Mouse (Mus musculus): ENCODE data around the gene Gm20388. TPM values are rescaled to one million over a fixed set of nuclear protein-coding genes. Genes with fewer than 3 reads are reported as not detected.
"Not testable (repeated sequence)": the region's sequence is repeated elsewhere in the genome, so short reads cannot be mapped to it uniquely, and the experiment has no call there.

Gene Gm20388
- total and polyA plus RNA-seq, 2 experiments from 2014 or later, result 17.3 TPM; not detected in 1

- 24% methylated on average over 13 of the region's 13 CpGs for WGBS
- DNase-seq (ENCODE audit: low spot score) (peak; percentile 15), ATAC-seq (ENCODE audit: insufficient read depth, low read depth) (no peak)
- Histone ChIP-seq H3K27me3 (ENCODE audit: control insufficient read depth, insufficient read depth, low read length) (no peaks in the 10 kb centered on the region), H3K4me1 (ENCODE audit: control insufficient read depth, insufficient read depth) (peaks cover 29% of the 10 kb centered on the region), H3K4me3 (ENCODE audit: low read depth, low read length) (peak overlapping the region; percentile 92), H3K27ac (ENCODE audit: low read depth) (0 out of 2 replicates have a peak overlapping the region, but pooled peaks have one; percentile 11), H3K36me3 (replicated peaks; ENCODE audit: control insufficient read depth, insufficient read depth, low read length) (peaks cover 9% of the 10 kb centered on the region), H3K4me2 (ENCODE audit: low read depth, low read length) (peak overlapping the region; percentile 95), H3K9me3 (replicated peaks; ENCODE audit: control insufficient read depth, low read length) (no peaks in the 10 kb centered on the region), H3K9ac (replicated peaks; ENCODE audit: low read depth, low read length) (0 out of 2 replicates have a peak overlapping the region, but pooled peaks have one; percentile 81)
- TF ChIP-seq CTCF (IDR thresholded peaks at IDR 0.05; ENCODE audit: low read depth) (no peak), EP300 (IDR thresholded peaks at IDR 0.05; ENCODE audit: low read depth) (no peak)
Observed at GRCm38 (mm10) chr8:124019782-124020181, 4109.1 kb downstream of the Gm20388 start.

- Histone ChIP-seq H3K4me1 (ENCODE audit: control insufficient read depth, insufficient read depth) (peaks cover 29% of the 10 kb centered on the region), H3K36me3 (replicated peaks; ENCODE audit: control insufficient read depth, insufficient read depth, low read length) (peaks cover 10% of the 10 kb centered on the region), H3K9me3 (replicated peaks; ENCODE audit: control insufficient read depth, low read length) (no peaks in the 10 kb centered on the region), H3K4me2 (ENCODE audit: low read depth, low read length) (peak overlapping the region; percentile 95), H3K4me3 (ENCODE audit: low read depth, low read length) (peak overlapping the region; percentile 92), H3K27me3 (ENCODE audit: control insufficient read depth, insufficient read depth, low read length) (no peaks in the 10 kb centered on the region), H3K27ac (ENCODE audit: low read depth) (peak overlapping the region; percentile 91), H3K9ac (replicated peaks; ENCODE audit: low read depth, low read length) (peak overlapping the region; percentile 81)
- ATAC-seq (ENCODE audit: insufficient read depth, low read depth) (peak; percentile 87), DNase-seq (ENCODE audit: low spot score) (peak; percentile 44)
- TF ChIP-seq EP300 (IDR thresholded peaks at IDR 0.05; ENCODE audit: low read depth), result no peak
- no peak; the same call in 1 of the 2 replicates for TF ChIP-seq CTCF (IDR thresholded peaks at IDR 0.05; ENCODE audit: low read depth)
- WGBS, result under 1% methylated on average over 54 of the region's 87 CpGs
Observed at GRCm38 (mm10) chr8:124020439-124021236, 4110.0 kb downstream of the Gm20388 start.

- ATAC-seq (ENCODE audit: insufficient read depth, low read depth) (peak; percentile 89), DNase-seq (ENCODE audit: low spot score) (peak; percentile 86)
- TF ChIP-seq CTCF (IDR thresholded peaks at IDR 0.05; ENCODE audit: low read depth), result no peak
- TF ChIP-seq EP300 (IDR thresholded peaks at IDR 0.05; ENCODE audit: low read depth), result no peak
- Histone ChIP-seq H3K4me3 (ENCODE audit: low read depth, low read length) (peak within 1 kb of the TSS; percentile 92), H3K36me3 (replicated peaks; ENCODE audit: control insufficient read depth, insufficient read depth, low read length) (peaks cover 17% of the 10 kb centered on the region), H3K4me2 (ENCODE audit: low read depth, low read length) (peak within 1 kb of the TSS; percentile 95), H3K9ac (replicated peaks; ENCODE audit: low read depth, low read length) (peak within 1 kb of the TSS; percentile 81), H3K4me1 (ENCODE audit: control insufficient read depth, insufficient read depth) (peaks cover 29% of the 10 kb centered on the region), H3K27ac (ENCODE audit: low read depth) (peak within 1 kb of the TSS; percentile 91), H3K9me3 (replicated peaks; ENCODE audit: control insufficient read depth, low read length) (no peaks in the 10 kb centered on the region), H3K27me3 (ENCODE audit: control insufficient read depth, insufficient read depth, low read length) (no peaks in the 10 kb centered on the region)
- WGBS, result 2% methylated on average over 49 of the region's 74 CpGs
Observed at GRCm38 (mm10) chr8:124021237-124022227, 4110.9 kb downstream of the Gm20388 start, which contains the start of the genes Taf5l and Urb2. Taf5l (minus strand) TSS chr8:124021397. Urb2 (plus strand) TSS chr8:124021508.

- 74% methylated on average over 2 of the region's 2 CpGs for WGBS
- H3K27me3 ChIP-seq (ENCODE audit: control insufficient read depth, insufficient read depth, low read length); DNase-seq (ENCODE audit: low spot score); ATAC-seq (ENCODE audit: insufficient read depth, low read depth); H3K9ac ChIP-seq (replicated peaks; ENCODE audit: low read depth, low read length); H3K4me2 ChIP-seq (ENCODE audit: low read depth, low read length); H3K9me3 ChIP-seq (replicated peaks; ENCODE audit: control insufficient read depth, low read length); H3K4me3 ChIP-seq (ENCODE audit: low read depth, low read length); H3K4me1 ChIP-seq (ENCODE audit: control insufficient read depth, insufficient read depth); H3K27ac ChIP-seq (ENCODE audit: low read depth): not testable (repeated sequence)
- H3K36me3 ChIP-seq (replicated peaks; ENCODE audit: control insufficient read depth, insufficient read depth, low read length), result peaks cover 61% of the 10 kb centered on the region
Observed at GRCm38 (mm10) chr8:124026265-124026664, 4115.6 kb downstream of the Gm20388 start.

- Histone ChIP-seq H3K4me3 (ENCODE audit: low read depth, low read length) (no peak overlapping the region), H3K36me3 (replicated peaks; ENCODE audit: control insufficient read depth, insufficient read depth, low read length) (peaks cover 71% of the 10 kb centered on the region), H3K4me2 (ENCODE audit: low read depth, low read length) (no peak overlapping the region), H3K27me3 (ENCODE audit: control insufficient read depth, insufficient read depth, low read length) (no peaks in the 10 kb centered on the region), H3K9me3 (replicated peaks; ENCODE audit: control insufficient read depth, low read length) (no peaks in the 10 kb centered on the region), H3K4me1 (ENCODE audit: control insufficient read depth, insufficient read depth) (no peaks in the 10 kb centered on the region), H3K27ac (ENCODE audit: low read depth) (no peak overlapping the region), H3K9ac (replicated peaks; ENCODE audit: low read depth, low read length) (no peak overlapping the region)
- DNase-seq (ENCODE audit: low spot score), result no peak
- WGBS, result 81% methylated on average over 6 of the region's 6 CpGs
- ATAC-seq (ENCODE audit: insufficient read depth, low read depth), result no peak
- TF ChIP-seq EP300 (IDR thresholded peaks at IDR 0.05; ENCODE audit: low read depth), result no peak
- no peak for TF ChIP-seq CTCF (IDR thresholded peaks at IDR 0.05; ENCODE audit: low read depth)
Observed at GRCm38 (mm10) chr8:124027831-124028230, 4117.2 kb downstream of the Gm20388 start.
